Mouse (Mus musculus) small intestine, adult 2 months (tissue): Measurements from ENCODE around the gene Crym.

Experiments used
- CTCF ChIP-seq: fragments of 200-500 bp; IDR thresholded peaks from 2 replicates; pipeline ENCODE4 v1.5.1; 2012; ENCODE audit warnings: low read depth, mild to moderate bottlenecking, control low read depth, inconsistent platforms, low read length, moderate library complexity, mixed read lengths; ENCODE audit not compliant: insufficient replicate concordance, insufficient read length; ENCODE audit errors: extremely low read depth
- POLR2A ChIP-seq: fragments of 200-500 bp; IDR thresholded peaks from 2 replicates; pipeline ENCODE4 v1.6.1; 2012; ENCODE audit warnings: low read depth, mild to moderate bottlenecking, control low read depth, inconsistent platforms, low read length, moderate library complexity

- TF ChIP-seq POLR2A (no peak), CTCF (peak; percentile 28; the same call in 1 of the 2 replicates)
Measured at GRCm38 (mm10) chr7:120241092-120241491, 39.2 kb upstream of the Crym start.
